Mouse (Mus musculus) embryonic stem cell, embryonic (primary cell): ENCODE data around the gene Ear2.
"Not testable (repeated sequence)": the region's sequence is repeated elsewhere in the genome, so short reads cannot be mapped to it uniquely, and the experiment has no call there.

Source experiments
- CTCF ChIA-PET, 4 experiments: fragments of 300-600 bp in 2 of 4; fragments of 350-600 bp in 2 of 4; sonication (Branson Sonifier 250); formaldehyde crosslinking; loops; one replicate each; lab custom pipeline; 2022; ENCODE audit warnings: inconsistent platforms in 2 of 4; lab: Charles Lee
- POLR2A ChIA-PET, 4 experiments: fragments of 300-600 bp in 2 of 4; fragments of 350-600 bp in 2 of 4; sonication (Branson Sonifier 250); formaldehyde crosslinking; loops; one replicate each; lab custom pipeline; 2022; ENCODE audit warnings: antibody characterized with exemption in 4 of 4, inconsistent platforms in 1 of 4; lab: Charles Lee

Ear2 gene

DNA sequence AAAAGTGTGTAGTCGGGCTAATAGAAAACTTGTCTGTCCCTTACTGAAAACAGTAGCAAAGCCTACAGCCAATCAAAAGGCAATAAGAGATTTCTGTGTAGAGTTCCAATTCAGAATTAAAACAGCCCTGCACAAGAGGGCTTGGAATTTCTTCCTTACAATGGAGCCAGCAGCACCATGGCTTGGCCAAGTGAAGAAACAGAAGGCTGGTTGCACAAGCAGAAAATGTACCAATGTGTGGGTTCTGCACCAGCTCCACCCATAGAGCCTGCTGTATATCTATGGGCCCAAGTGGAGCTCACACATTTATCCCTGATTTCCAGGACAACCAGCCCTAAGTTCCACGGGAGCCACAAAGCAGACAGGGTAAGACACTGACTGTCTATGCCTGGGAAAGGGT is at the start of gene Ear2:
Gene Ear2 (plus strand): TSS at position 301 of the 400 bp plus-strand sequence.
- CTCF ChIA-PET, result not testable (repeated sequence)

GRCm38 (mm10) chr14:44067879-44068278 is 34.6 kb upstream of the Ear2 start:
- POLR2A ChIA-PET, CTCF ChIA-PET: not testable (repeated sequence)

More for the DNA sequence above, at the start of gene Ear2:
- POLR2A ChIA-PET, result not testable (repeated sequence)

- POLR2A ChIA-PET, CTCF ChIA-PET: not testable (repeated sequence)
Measured at GRCm38 (mm10) chr14:44070595-44070994, 31.9 kb upstream of the Ear2 start.

DNA sequence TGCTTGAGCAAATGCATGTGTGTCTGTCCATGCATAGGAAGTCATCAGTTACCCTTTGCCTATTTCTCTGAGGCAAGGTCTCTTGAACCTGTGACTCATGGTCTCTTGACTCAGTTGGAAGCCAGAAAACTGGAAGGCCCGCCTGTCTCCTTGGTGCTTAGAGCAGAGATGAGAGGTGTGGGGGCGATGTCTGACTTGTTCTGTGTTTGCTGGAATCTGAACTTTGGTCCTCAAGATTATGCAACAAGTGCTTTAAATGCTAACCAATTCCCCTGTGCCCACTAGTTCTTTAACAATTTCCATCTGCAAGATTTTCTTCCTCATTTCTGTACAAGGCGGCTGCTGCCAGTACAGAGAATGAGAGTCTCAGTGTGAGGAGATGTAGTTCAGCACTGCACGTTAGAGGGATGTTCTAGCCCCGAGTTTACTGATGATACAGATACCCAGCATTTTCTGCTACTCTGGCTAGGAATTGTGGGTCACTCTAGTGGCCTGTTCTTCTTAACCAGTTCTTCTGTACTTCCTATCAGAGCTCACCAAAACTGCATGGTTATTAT is 24.6 kb upstream of the Ear2 start:
- CTCF ChIA-PET, POLR2A ChIA-PET: not testable (repeated sequence)

GRCm38 (mm10) chr14:44086588-44086987 is 15.9 kb upstream of the Ear2 start:
- CTCF ChIA-PET, POLR2A ChIA-PET: not testable (repeated sequence)

DNA sequence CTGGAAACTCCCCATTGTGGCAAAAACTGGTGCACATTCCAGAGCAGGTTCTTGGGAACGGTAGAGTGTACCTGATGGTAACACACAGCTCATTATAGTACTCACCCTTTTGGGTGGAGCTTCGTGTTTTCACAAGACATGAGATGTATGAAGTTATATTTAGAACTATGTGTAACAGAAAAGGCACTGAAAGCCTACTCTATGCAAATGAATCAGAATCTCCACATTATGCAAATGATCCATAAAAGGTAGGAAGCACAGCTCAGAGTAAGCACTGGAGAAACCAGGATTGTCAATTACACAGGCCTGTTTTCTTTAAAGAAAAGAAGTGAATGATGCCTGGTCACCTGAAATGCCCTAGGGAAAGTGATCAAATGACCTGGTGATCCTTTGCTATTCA is 14.9 kb upstream of the Ear2 start:
- POLR2A ChIA-PET, CTCF ChIA-PET: not testable (repeated sequence)

DNA sequence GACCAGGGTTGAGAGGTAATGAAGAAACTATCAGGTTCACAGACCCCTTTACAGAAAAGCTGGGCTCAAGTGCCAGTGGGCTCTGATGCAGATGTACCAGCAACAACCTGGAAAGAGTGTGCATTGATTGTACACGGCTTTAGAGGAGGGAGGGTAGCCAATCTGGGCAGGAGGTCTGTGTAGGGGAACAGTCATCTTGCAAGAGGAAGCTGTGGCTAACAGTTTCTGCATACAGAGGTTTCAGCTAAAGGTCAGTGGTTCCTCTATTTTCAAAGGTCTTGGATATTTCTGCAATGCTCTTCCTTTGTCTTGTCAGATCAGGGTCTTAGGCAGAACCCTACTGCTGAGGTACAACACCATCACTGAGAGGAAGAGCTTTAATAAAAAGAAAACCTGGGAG is 10.9 kb upstream of the Ear2 start:
- CTCF ChIA-PET, POLR2A ChIA-PET: not testable (repeated sequence)

DNA sequence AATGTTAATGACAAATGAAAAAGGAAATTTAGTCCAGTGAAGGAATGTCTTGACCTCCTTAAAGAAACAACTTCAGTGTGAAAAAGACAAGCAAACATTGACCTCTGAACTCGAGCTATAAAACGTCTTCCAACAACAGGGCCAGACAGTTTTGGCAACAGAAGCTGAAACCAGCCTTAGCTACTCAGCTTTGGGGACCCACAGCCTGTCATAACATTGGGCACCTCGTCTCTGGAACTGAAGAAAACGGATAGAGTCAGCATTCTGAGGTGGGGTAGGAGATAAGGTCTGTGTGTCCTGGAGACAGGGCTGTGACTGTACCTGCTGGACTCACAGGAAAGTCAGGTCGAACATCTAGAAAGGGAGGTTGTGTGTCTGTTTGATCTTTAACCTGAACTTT is 8.0 kb upstream of the Ear2 start:
- CTCF ChIA-PET, POLR2A ChIA-PET: not testable (repeated sequence)

DNA sequence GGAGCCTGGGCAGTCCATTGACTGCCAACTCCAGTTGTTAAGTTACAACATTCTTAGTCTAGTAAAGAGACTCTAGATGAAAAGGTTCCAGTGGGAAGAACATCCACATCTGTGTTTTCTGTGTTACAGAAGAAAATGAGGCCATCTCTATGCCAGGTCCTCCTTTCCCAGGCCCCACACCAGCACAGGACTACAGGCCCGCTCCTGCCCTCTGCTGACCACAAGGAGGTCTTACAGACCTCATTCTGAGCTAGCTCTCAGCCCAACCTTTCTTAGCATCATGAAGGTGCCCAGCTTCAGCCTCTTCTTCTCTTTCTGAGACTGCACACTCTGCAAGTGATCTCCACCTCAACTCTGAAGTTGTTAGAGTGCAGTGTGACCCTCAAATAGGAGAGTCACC is 2.4 kb upstream of the Ear2 start:
- POLR2A ChIA-PET, CTCF ChIA-PET: not testable (repeated sequence)

GRCm38 (mm10) chr14:44110981-44111380 is 8.5 kb downstream of the Ear2 start:
- ChIA-PET POLR2A (no interaction called here), CTCF (no interaction called here)

DNA sequence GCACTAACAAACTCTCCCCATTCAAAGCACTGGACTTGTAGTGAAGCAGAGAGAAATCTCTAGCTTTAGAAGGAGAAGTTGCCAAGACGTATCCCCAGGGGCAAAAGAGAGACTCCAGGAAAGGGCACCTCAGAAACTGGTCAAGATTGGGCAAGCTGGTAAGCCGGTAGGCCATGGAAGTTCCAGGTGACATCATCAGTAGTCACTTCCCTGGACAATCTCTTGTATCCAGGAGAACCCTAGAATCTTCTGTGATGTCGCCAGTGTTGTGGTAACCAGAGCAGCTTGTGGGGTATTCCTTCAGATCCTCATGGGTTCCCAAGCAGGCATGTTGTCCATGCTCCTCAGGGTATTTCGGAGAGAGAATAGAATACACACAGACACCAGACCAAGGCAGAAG is 21.1 kb downstream of the Ear2 start, which contains the start of gene Gm3327:
Gene Gm3327 (plus strand): TSS at position 301 of the 400 bp plus-strand sequence.
- POLR2A ChIA-PET, CTCF ChIA-PET: not testable (repeated sequence)
